Mouse (Mus musculus) small intestine, adult 2 months (tissue): ENCODE results near the gene Chsy1.

Experiments used
- CTCF ChIP-seq: fragments of 200-500 bp; IDR thresholded peaks from 2 replicates; pipeline ENCODE4 v1.5.1; 2012; ENCODE audit warnings: low read depth, mild to moderate bottlenecking, control low read depth, inconsistent platforms, low read length, moderate library complexity, mixed read lengths; ENCODE audit not compliant: insufficient replicate concordance, insufficient read length; ENCODE audit errors: extremely low read depth
- POLR2A ChIP-seq: fragments of 200-500 bp; IDR thresholded peaks from 2 replicates; pipeline ENCODE4 v1.6.1; 2012; ENCODE audit warnings: low read depth, mild to moderate bottlenecking, control low read depth, inconsistent platforms, low read length, moderate library complexity

- TF ChIP-seq CTCF, result no peak
- TF ChIP-seq POLR2A, result no peak
Observed at GRCm38 (mm10) chr7:66105771-66106170, 3.5 kb upstream of the Chsy1 start.
